10 mouse cellular contexts compared by ENCODE assay signal in genomic region chr11:99249115-99249514, GRCm38 (mm10). TPM values are rescaled to one million over a fixed set of nuclear protein-coding genes. Genes with fewer than 3 reads are reported as not detected.
DNase-seq lines count a peak whose midpoint lies in the region; ATAC-seq and TF ChIP-seq lines count a peak whose summit lies in the region.
"Had no signal": no experiment of that assay in that cellular context is flagged by ENCODE, and none has a peak within 500 bp of the region (broad histone marks: within the 10 kb centered on the region; RNA-seq: fewer than 3 reads in every experiment).

No protein-coding gene starts in this region.

- H3K27me3 ChIP-seq in forebrain, postnatal 0 days (ENCODE audit: insufficient read depth, low read length) = no peaks in the 10 kb centered on the region
- no peaks in the 10 kb centered on the region for H3K27me3 ChIP-seq in forebrain, embryonic 13.5 days
- no peaks in the 10 kb centered on the region for H3K27me3 ChIP-seq in midbrain, embryonic 14.5 days (ENCODE audit: control insufficient read depth, insufficient read depth, low read length)
- H3K27me3 ChIP-seq in midbrain, embryonic 15.5 days (replicated peaks) = no peaks in the 10 kb centered on the region
- H3K27me3 ChIP-seq in intestine, embryonic 15.5 days (replicated peaks) = no peaks in the 10 kb centered on the region
- H3K27me3 ChIP-seq: liver, embryonic 13.5 days had no signal

- no peak for DNase-seq in forebrain, postnatal 0 days
- peak; percentile 27 for DNase-seq in midbrain, embryonic 14.5 days
- DNase-seq in embryo, embryonic 10 days (ENCODE audit: low spot score) = peak; percentile 35
- DNase-seq in thymus, postnatal 14 days = peak; percentile 19
- no peak for DNase-seq in layer of hippocampus, postnatal 10 days (ENCODE audit: low spot score in 2 of 2)
- DNase-seq: liver, embryonic 13.5 days had no signal

- no peak overlapping the region for H3K4me3 ChIP-seq in forebrain, postnatal 0 days (ENCODE audit: low read depth, low read length)
- H3K4me3 ChIP-seq in forebrain, embryonic 13.5 days = no peak overlapping the region
- H3K4me3 ChIP-seq in midbrain, embryonic 14.5 days (replicated peaks; ENCODE audit: low read depth, low read length) = no peak overlapping the region
- H3K4me3 ChIP-seq in midbrain, embryonic 15.5 days = no peak overlapping the region
- H3K4me3 ChIP-seq in intestine, embryonic 15.5 days (replicated peaks) = no peak overlapping the region
- H3K4me3 ChIP-seq: liver, embryonic 13.5 days had no signal

- no peak overlapping the region for H3K4me2 ChIP-seq in forebrain, postnatal 0 days (ENCODE audit: low read depth)
- no peak overlapping the region for H3K4me2 ChIP-seq in forebrain, embryonic 13.5 days
- H3K4me2 ChIP-seq in midbrain, embryonic 14.5 days (ENCODE audit: low read length) = no peak overlapping the region
- no peak overlapping the region for H3K4me2 ChIP-seq in midbrain, embryonic 15.5 days
- H3K4me2 ChIP-seq in intestine, embryonic 15.5 days (replicated peaks) = no peak overlapping the region
- H3K4me2 ChIP-seq: liver, embryonic 13.5 days had no signal

- 66% methylated on average over 4 of the region's 4 CpGs for WGBS in forebrain, postnatal 0 days
- WGBS in forebrain, embryonic 13.5 days = 59% methylated on average over 4 of the region's 4 CpGs
- 60% methylated on average over 4 of the region's 4 CpGs for WGBS in midbrain, embryonic 14.5 days
- WGBS in midbrain, embryonic 15.5 days = 59% methylated on average over 4 of the region's 4 CpGs
- 65% methylated on average over 4 of the region's 4 CpGs for WGBS in intestine, embryonic 15.5 days

- no peak overlapping the region for H3K27ac ChIP-seq in forebrain, postnatal 0 days (ENCODE audit: low read depth, low read length)
- no peak overlapping the region for H3K27ac ChIP-seq in forebrain, embryonic 13.5 days
- H3K27ac ChIP-seq in midbrain, embryonic 14.5 days (replicated peaks; ENCODE audit: low read depth, low read length) = no peak overlapping the region
- no peak overlapping the region for H3K27ac ChIP-seq in midbrain, embryonic 15.5 days
- no peak overlapping the region for H3K27ac ChIP-seq in intestine, embryonic 15.5 days
- H3K27ac ChIP-seq: liver, embryonic 13.5 days had no signal

- H3K9me3 ChIP-seq in forebrain, postnatal 0 days (ENCODE audit: low read length) = no peaks in the 10 kb centered on the region
- no peaks in the 10 kb centered on the region for H3K9me3 ChIP-seq in forebrain, embryonic 13.5 days (replicated peaks)
- H3K9me3 ChIP-seq in midbrain, embryonic 14.5 days (ENCODE audit: control insufficient read depth, low read length) = no peaks in the 10 kb centered on the region
- H3K9me3 ChIP-seq in midbrain, embryonic 15.5 days = no peaks in the 10 kb centered on the region
- H3K9me3 ChIP-seq in intestine, embryonic 15.5 days = no peaks in the 10 kb centered on the region
- H3K9me3 ChIP-seq: liver, embryonic 13.5 days had no signal

- TF ChIP-seq CTCF in forebrain, postnatal 0 days (IDR thresholded peaks at IDR 0.05; ENCODE audit: low read depth) = peak; percentile 51

- no peak for ATAC-seq in forebrain, postnatal 0 days
- ATAC-seq in forebrain, embryonic 13.5 days = no peak
- no peak for ATAC-seq in midbrain, embryonic 14.5 days (ENCODE audit: low FRiP score, low TSS enrichment)
- no peak for ATAC-seq in midbrain, embryonic 15.5 days (replicated peaks)
- ATAC-seq in intestine, embryonic 15.5 days = no peak

- H3K9ac ChIP-seq in forebrain, postnatal 0 days = no peak overlapping the region
- H3K9ac ChIP-seq in forebrain, embryonic 13.5 days = no peak overlapping the region
- H3K9ac ChIP-seq in midbrain, embryonic 14.5 days (replicated peaks; ENCODE audit: low read length) = no peak overlapping the region
- H3K9ac ChIP-seq in midbrain, embryonic 15.5 days = no peak overlapping the region
- H3K9ac ChIP-seq in intestine, embryonic 15.5 days = no peak overlapping the region
- H3K9ac ChIP-seq: liver, embryonic 13.5 days had no signal

- H3K4me1 ChIP-seq in forebrain, postnatal 0 days (ENCODE audit: insufficient read depth) = no peaks in the 10 kb centered on the region
- H3K4me1 ChIP-seq in forebrain, embryonic 13.5 days = peaks cover 2% of the 10 kb centered on the region; the same call in 1 of the 2 replicates
- no peaks in the 10 kb centered on the region for H3K4me1 ChIP-seq in midbrain, embryonic 14.5 days (ENCODE audit: control insufficient read depth, insufficient read depth, low read length)
- peaks cover 2% of the 10 kb centered on the region for H3K4me1 ChIP-seq in midbrain, embryonic 15.5 days
- peaks cover 2% of the 10 kb centered on the region; the same call in 1 of the 2 replicates for H3K4me1 ChIP-seq in intestine, embryonic 15.5 days (replicated peaks)

- no peaks in the 10 kb centered on the region for H3K36me3 ChIP-seq in forebrain, postnatal 0 days (ENCODE audit: insufficient read depth)
- H3K36me3 ChIP-seq in forebrain, embryonic 13.5 days (ENCODE audit: poor library complexity, severe bottlenecking) = no peaks in the 10 kb centered on the region
- H3K36me3 ChIP-seq in midbrain, embryonic 14.5 days (ENCODE audit: control insufficient read depth, insufficient read depth, low read length) = no peaks in the 10 kb centered on the region
- no peaks in the 10 kb centered on the region for H3K36me3 ChIP-seq in midbrain, embryonic 15.5 days (replicated peaks)
- H3K36me3 ChIP-seq in intestine, embryonic 15.5 days = no peaks in the 10 kb centered on the region
- H3K36me3 ChIP-seq: liver, embryonic 13.5 days had no signal

RNA-seq across cellular contexts. Expression of gene Krt222, which starts 5.2 kb away (rescaled TPM):
- 6.5 and 7.4 TPM in 2 replicates for total RNA-seq in forebrain, postnatal 0 days (2014; rRNA removed)
- polyA plus RNA-seq in forebrain, postnatal 0 days (2015; fragmentation: Nextera tagmentation; extraction: Ambion mirVana) = 4.8 and 8.7 TPM in 2 replicates
- polyA plus RNA-seq in forebrain, embryonic 13.5 days (2015; fragmentation: Nextera tagmentation; extraction: Ambion mirVana) = 0.97 and 1.4 TPM in 2 replicates
- polyA plus RNA-seq in midbrain, embryonic 14.5 days (2014; fragmentation: Nextera tagmentation; extraction: Ambion mirVana) = 4.1 and 6.9 TPM in 2 replicates
- 6.8 and 8.1 TPM in 2 replicates for polyA plus RNA-seq in midbrain, embryonic 15.5 days (2015; fragmentation: Nextera tagmentation; extraction: Ambion mirVana)
- total RNA-seq in layer of hippocampus, postnatal 10 days (2021) = 10 to 100 TPM; 24.0 to 25.7 TPM
- polyA plus RNA-seq in intestine, embryonic 15.5 days (2015; fragmentation: Nextera tagmentation; extraction: Ambion mirVana) = 0.25 and 0.49 TPM in 2 replicates

RNA-seq across cellular contexts. Expression of gene Smarce1, which starts 18.3 kb away (rescaled TPM):
- 116 and 156 TPM in 2 replicates for total RNA-seq in forebrain, postnatal 0 days (2014; rRNA removed)
- polyA plus RNA-seq in forebrain, postnatal 0 days (2015; fragmentation: Nextera tagmentation; extraction: Ambion mirVana) = 227 and 228 TPM in 2 replicates
- 375 and 388 TPM in 2 replicates for polyA plus RNA-seq in forebrain, embryonic 13.5 days (2015; fragmentation: Nextera tagmentation; extraction: Ambion mirVana)
- 173 and 222 TPM in 2 replicates for polyA plus RNA-seq in midbrain, embryonic 14.5 days (2014; fragmentation: Nextera tagmentation; extraction: Ambion mirVana)
- polyA plus RNA-seq in midbrain, embryonic 15.5 days (2015; fragmentation: Nextera tagmentation; extraction: Ambion mirVana) = 322 and 331 TPM in 2 replicates
- 10 to 100 TPM; 90.7 to 93.3 TPM for total RNA-seq in layer of hippocampus, postnatal 10 days (2021)
- polyA plus RNA-seq in intestine, embryonic 15.5 days (2015; fragmentation: Nextera tagmentation; extraction: Ambion mirVana) = 186 and 190 TPM in 2 replicates

RNA-seq across cellular contexts. Expression of gene Krt24, which starts 35.9 kb away (rescaled TPM):
- total RNA-seq in forebrain, postnatal 0 days (2014; rRNA removed) = 0.15 TPM in 1 of 2 replicates, not detected in the other
- polyA plus RNA-seq in forebrain, postnatal 0 days (2015; fragmentation: Nextera tagmentation; extraction: Ambion mirVana) = 0.08 TPM in 2 replicates
- polyA plus RNA-seq in forebrain, embryonic 13.5 days (2015; fragmentation: Nextera tagmentation; extraction: Ambion mirVana) = not detected in 2 replicates
- not detected in 2 replicates for polyA plus RNA-seq in midbrain, embryonic 14.5 days (2014; fragmentation: Nextera tagmentation; extraction: Ambion mirVana)
- not detected in 2 replicates for polyA plus RNA-seq in midbrain, embryonic 15.5 days (2015; fragmentation: Nextera tagmentation; extraction: Ambion mirVana)
- not detected for total RNA-seq in layer of hippocampus, postnatal 10 days (2021)
- 0.11 and 0.15 TPM in 2 replicates for polyA plus RNA-seq in intestine, embryonic 15.5 days (2015; fragmentation: Nextera tagmentation; extraction: Ambion mirVana)
- total RNA-seq: ES-E14 had no signal
- polyA plus RNA-seq: liver, embryonic 13.5 days had no signal

Comparison
In these comparisons a context has a peak if more than half of its experiments do, and no peak if none do; other contexts are left out.
1. DNase-seq: peak in midbrain, embryonic 14.5 days (single experiment), embryo, embryonic 10 days (single experiment) and thymus, postnatal 14 days (single experiment); none in forebrain, postnatal 0 days (single experiment) and layer of hippocampus, postnatal 10 days (0 of 2).